Mouse (Mus musculus) limb, embryonic 13.5 days (tissue): ENCODE data around the gene Nsd1. TPM values are rescaled to one million over a fixed set of nuclear protein-coding genes. Genes with fewer than 3 reads are reported as not detected.
"Not testable (repeated sequence)": the region's sequence is repeated elsewhere in the genome, so short reads cannot be mapped to it uniquely, and the experiment has no call there.

Source experiments
- ATAC-seq: fragments of 200-750 bp; cut with Nextera tagmentation; 2 replicates; pipeline ENCODE4 v1.8.0; 2017; ENCODE audit warnings: low read depth, moderate number of reproducible peaks, moderate TSS enrichment; ENCODE audit not compliant: low FRiP score
- H3K27ac ChIP-seq: fragments of 300-500 bp; sonication (generic); 2 replicates; pipeline ENCODE4 v1.5.1; 2015; ENCODE audit warnings: inconsistent platforms, mild to moderate bottlenecking, moderate library complexity
- H3K27me3 ChIP-seq: fragments of 300-500 bp; sonication (generic); 2 replicates; pipeline ENCODE4 v1.6.1; 2015; ENCODE audit warnings: mild to moderate bottlenecking, inconsistent platforms
- H3K36me3 ChIP-seq: fragments of 300-500 bp; sonication (generic); 2 replicates; pipeline ENCODE4 v1.6.1; 2015; ENCODE audit warnings: inconsistent platforms, mild to moderate bottlenecking, moderate library complexity
- H3K4me1 ChIP-seq: fragments of 300-500 bp; sonication (generic); 2 replicates; pipeline ENCODE4 v1.6.1; 2015; ENCODE audit warnings: inconsistent platforms
- H3K4me2 ChIP-seq: fragments of 300-500 bp; sonication (generic); replicated peaks from 2 replicates; pipeline ENCODE4 v1.6.1; 2015; ENCODE audit warnings: inconsistent platforms, mild to moderate bottlenecking, moderate library complexity
- H3K4me3 ChIP-seq: fragments of 300-500 bp; sonication (generic); 2 replicates; pipeline ENCODE4 v1.5.1; 2015; ENCODE audit warnings: moderate library complexity, mild to moderate bottlenecking, inconsistent platforms
- H3K9ac ChIP-seq: fragments of 300-500 bp; sonication (generic); 2 replicates; pipeline ENCODE4 v1.6.1; 2015; ENCODE audit warnings: mild to moderate bottlenecking, inconsistent platforms
- H3K9me3 ChIP-seq: fragments of 300-500 bp; sonication (generic); 2 replicates; pipeline ENCODE4 v1.6.1; 2016; ENCODE audit warnings: inconsistent platforms
- WGBS: fragments of 180-500 bp; shearing (Covaris S2); methylation state at CpG from one replicate; pipeline ENCODE4 v1.1.7; 2015; 5-methylcytosine and 5-hydroxymethylcytosine counted together
- polyA plus RNA-seq: library from polyadenylated mRNA; unstranded; fragments of >200 nt; fragmentation: Nextera tagmentation; extraction: Ambion mirVana; gene quantifications from 2 replicates; pipeline ENCODE4 v1.2.1, GENCODE M21; 2015

Gene Nsd1
- polyA plus RNA-seq, 1 experiment from 2014 or later: 82.4 TPM

DNA sequence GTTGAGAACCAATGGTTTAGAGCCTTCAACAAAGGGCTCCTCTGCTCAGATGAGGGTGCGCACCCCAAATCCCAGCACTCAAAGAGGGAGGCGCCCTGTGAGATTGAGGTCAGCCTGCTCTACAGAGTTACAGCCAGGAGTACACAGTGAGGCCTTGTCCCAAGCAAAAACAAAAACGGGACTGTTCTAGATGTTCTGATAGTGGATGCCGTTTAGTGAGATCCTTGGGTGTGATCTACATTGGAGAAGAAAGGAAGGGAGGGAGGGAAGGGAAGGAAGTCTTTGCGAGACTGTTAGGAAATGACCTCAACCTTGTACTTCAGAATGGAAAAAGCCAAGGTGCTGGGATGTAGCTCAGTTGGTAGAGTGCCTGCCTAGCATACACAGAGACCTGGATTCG is 33.3 kb upstream of the Nsd1 start:
- H3K36me3 ChIP-seq: no peaks in the 10 kb centered on the region
- H3K4me1 ChIP-seq: peaks cover 9% of the 10 kb centered on the region
- H3K27me3 ChIP-seq: no peaks in the 10 kb centered on the region
- no peak overlapping the region for H3K4me2 ChIP-seq
- no peaks in the 10 kb centered on the region for H3K9me3 ChIP-seq
- H3K27ac ChIP-seq: no peak overlapping the region
- no peak overlapping the region for H3K9ac ChIP-seq
- 83% methylated on average over 6 of the region's 6 CpGs for WGBS
- H3K4me3 ChIP-seq: no peak overlapping the region
- ATAC-seq: no peak

DNA sequence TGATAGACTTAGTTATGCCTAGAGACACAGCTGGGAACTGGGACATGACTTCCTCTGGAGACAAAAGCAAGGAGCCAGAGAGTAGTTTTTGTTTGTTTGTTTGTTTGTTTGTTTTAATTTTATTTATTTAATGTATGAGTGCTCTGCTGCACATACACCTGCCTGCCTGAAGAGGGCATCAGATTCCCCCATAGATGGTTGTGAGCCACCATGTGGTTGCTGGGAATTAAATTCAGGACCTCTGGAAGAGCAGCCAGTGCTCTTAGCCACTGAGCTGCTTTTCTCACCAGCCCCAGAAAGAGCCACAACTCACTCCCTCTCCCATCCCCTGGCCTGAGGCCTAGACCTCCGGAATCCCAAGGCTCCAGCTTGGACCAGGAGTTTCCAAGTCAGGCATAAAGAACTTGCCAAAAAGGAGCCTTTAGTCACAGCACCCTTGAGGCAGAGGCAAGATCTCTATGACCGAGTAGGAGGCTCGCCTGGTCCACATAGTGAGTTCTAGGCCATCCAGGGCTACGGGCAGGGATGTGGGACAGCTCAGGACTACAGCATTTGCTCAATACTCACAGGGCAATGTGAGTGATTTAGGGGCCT is 31.6 kb upstream of the Nsd1 start:
- Histone ChIP-seq H3K4me3 (no peak overlapping the region), H3K4me1 (no peaks in the 10 kb centered on the region), H3K9me3 (no peaks in the 10 kb centered on the region), H3K9ac (no peak overlapping the region), H3K36me3 (no peaks in the 10 kb centered on the region), H3K27ac (peak overlapping the region; percentile 44; the same call in 1 of the 2 replicates), H3K4me2 (no peak overlapping the region), H3K27me3 (no peaks in the 10 kb centered on the region)
- no peak for ATAC-seq
- 64% methylated on average over 4 of the region's 4 CpGs for WGBS

DNA sequence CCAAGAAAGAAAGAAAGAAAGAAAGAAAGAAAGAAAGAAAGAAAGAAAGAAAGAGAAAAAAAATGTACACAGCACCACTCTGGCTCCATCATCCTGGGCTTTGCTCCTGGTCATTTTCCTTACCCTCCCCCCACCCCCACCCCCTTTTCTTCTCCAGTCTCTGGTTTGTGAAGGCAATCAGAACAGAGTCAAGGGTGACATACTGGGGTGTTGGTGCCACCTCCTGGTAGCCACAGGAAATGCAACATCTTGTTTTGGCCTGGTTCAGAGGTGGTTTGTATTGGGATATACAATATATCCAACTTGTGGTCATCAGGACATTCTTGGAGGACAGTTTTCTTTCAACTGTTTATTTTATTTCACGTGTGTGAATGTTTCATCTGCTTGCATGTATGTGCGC is 31.0 kb upstream of the Nsd1 start:
- H3K36me3 ChIP-seq: no peaks in the 10 kb centered on the region
- no peaks in the 10 kb centered on the region for H3K4me1 ChIP-seq
- no peaks in the 10 kb centered on the region for H3K27me3 ChIP-seq
- no peak for ATAC-seq
- H3K9me3 ChIP-seq: no peaks in the 10 kb centered on the region
- no peak overlapping the region for H3K4me3 ChIP-seq
- H3K27ac ChIP-seq: no peak overlapping the region
- no peak overlapping the region for H3K9ac ChIP-seq
- no peak overlapping the region for H3K4me2 ChIP-seq
- WGBS: 41% methylated on average over 2 of the region's 2 CpGs

DNA sequence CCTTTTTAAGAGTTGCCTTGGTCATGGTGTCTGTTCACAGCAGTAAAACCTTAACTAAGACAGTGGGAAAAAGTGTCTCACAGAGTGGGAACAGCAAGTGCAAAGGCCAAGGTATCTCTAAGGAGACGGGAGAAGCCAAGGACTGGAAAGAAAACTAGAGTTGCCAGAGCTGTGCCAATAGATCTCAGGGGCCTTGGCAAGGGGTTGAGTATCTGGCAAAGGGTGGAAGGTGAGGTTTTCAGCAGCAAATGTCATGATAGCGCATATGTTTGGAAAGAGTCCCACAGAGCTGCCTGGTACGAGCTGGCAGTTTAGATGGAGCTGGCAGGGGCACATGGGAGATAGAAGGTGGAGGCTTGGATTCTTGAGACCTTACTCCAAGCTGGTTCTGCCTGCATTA is 30.0 kb upstream of the Nsd1 start:
- no peaks in the 10 kb centered on the region for H3K4me1 ChIP-seq
- H3K27me3 ChIP-seq: no peaks in the 10 kb centered on the region
- H3K4me2 ChIP-seq: no peak overlapping the region
- 85% methylated on average over 3 of the region's 3 CpGs for WGBS
- no peak overlapping the region for H3K27ac ChIP-seq
- H3K4me3 ChIP-seq: no peak overlapping the region
- ATAC-seq: no peak
- no peaks in the 10 kb centered on the region for H3K36me3 ChIP-seq
- no peak overlapping the region for H3K9ac ChIP-seq
- H3K9me3 ChIP-seq: no peaks in the 10 kb centered on the region

DNA sequence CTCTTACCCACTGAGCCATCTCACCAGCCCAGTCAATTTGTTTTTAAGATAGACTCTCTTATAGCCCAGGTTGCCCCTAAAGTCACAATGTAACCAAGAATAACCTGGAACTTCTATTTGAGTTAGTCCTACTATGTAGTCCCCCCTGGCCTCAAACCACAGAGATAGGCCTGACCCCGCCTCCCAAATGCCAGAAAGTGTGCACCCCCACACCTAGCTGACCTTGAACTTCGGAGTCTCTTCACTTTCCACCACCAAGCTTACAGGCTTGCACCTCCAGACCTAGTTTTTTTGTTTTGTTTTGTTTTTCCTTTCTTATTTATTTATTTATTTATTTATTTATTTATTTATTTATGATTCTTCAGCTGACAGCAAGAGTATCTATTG is 27.8 kb upstream of the Nsd1 start:
- H3K4me1 ChIP-seq: no peaks in the 10 kb centered on the region
- H3K27ac ChIP-seq: peak overlapping the region; percentile 81; the same call in 1 of the 2 replicates
- no peak for ATAC-seq
- 61% methylated on average over 2 of the region's 2 CpGs for WGBS
- H3K9ac ChIP-seq: no peak overlapping the region; the same call in 1 of the 2 replicates
- H3K27me3 ChIP-seq: no peaks in the 10 kb centered on the region
- H3K4me3 ChIP-seq: peak overlapping the region; percentile 41
- H3K9me3 ChIP-seq: no peaks in the 10 kb centered on the region
- peak overlapping the region; percentile 61 for H3K4me2 ChIP-seq
- H3K36me3 ChIP-seq: no peaks in the 10 kb centered on the region

DNA sequence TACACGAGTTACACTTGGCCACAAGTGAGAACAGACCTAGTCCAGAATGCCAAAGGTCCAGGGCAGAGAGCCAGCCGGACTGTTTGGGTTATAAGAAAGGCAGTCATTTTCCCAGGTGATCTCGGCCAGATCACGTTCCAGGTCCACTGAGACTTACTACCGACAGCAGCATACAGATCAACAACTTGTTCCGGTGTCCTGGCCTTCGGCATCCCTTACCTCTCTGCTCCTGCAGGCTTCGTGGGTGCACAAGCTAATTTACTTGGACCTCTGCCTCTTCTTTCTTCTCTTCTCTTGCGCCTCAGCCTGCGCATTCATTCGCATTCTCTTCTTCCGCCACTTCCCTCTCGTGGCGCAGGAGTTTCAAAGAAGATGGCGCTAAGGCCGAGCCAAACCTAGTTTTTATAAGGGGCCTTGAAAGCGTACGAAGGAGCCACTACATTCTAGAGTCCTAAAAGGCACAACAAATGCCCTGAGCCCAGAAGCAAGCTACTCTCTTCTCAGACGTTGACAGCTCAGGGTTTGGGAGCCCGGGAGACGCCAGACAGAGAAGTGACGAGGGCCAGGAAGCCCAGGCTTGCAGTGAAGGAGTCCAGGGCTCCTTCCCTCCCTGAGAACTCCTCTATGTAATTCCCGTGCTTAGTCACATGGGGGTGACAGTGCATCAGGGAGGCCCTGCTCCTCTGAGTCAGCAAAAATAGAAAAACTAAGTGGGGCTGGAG is 27.2 kb upstream of the Nsd1 start:
- H3K4me3 ChIP-seq: peak overlapping the region; percentile 41
- H3K9me3 ChIP-seq: no peaks in the 10 kb centered on the region
- no peaks in the 10 kb centered on the region for H3K27me3 ChIP-seq
- H3K9ac ChIP-seq: peak overlapping the region; percentile 56
- no peaks in the 10 kb centered on the region for H3K36me3 ChIP-seq
- peak overlapping the region; percentile 61 for H3K4me2 ChIP-seq
- ATAC-seq: peak; percentile 84; the same call in 1 of the 2 replicates
- no peaks in the 10 kb centered on the region for H3K4me1 ChIP-seq
- H3K27ac ChIP-seq: peak overlapping the region; percentile 81
- 4% methylated on average over 23 of the region's 23 CpGs for WGBS

DNA sequence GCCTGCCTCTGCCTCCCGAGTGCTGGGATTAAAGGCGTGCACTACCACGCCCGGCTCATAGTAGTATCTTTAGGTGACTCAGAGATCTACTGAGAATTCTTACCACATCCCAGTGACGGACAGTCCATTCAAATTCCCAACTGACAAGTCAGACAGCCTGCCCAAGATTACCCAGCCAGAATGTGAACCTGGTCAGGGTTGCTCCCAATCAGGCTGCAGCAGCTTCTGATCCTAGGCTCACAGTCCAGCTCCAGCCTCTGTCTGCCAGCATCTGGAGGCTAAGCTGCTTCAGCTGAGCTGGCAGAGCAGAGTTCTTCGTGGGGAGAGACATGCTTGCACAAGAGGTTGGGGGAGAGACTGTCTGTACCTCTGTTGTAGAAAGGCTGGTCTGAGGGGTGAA is 26.2 kb upstream of the Nsd1 start:
- no peaks in the 10 kb centered on the region for H3K27me3 ChIP-seq
- H3K9ac ChIP-seq: no peak overlapping the region
- H3K4me1 ChIP-seq: no peaks in the 10 kb centered on the region
- WGBS: 80% methylated on average over 6 of the region's 6 CpGs
- H3K27ac ChIP-seq: no peak overlapping the region
- H3K36me3 ChIP-seq: no peaks in the 10 kb centered on the region
- no peak overlapping the region for H3K4me3 ChIP-seq
- H3K9me3 ChIP-seq: no peaks in the 10 kb centered on the region
- ATAC-seq: no peak
- H3K4me2 ChIP-seq: no peak overlapping the region

DNA sequence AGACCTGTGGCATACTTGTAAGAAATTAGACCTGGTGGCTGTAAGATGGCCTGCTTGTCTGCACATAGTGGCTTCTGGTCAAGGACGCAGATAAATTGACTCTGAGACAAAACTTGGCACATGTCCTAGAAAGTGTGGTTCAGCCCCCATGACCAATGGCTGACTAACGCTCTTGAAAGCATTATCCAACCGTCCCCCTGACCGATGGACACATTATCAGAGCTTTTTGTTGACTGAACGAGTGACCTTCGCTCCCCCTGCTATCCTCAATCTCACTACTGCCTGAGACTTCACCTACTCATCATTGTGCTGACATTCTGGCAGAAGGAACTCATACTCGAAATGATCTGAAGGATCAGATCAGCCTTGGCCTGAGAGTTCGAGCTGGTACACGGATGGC is 22.5 kb upstream of the Nsd1 start:
- H3K4me2 ChIP-seq, H3K9ac ChIP-seq, H3K36me3 ChIP-seq, H3K27me3 ChIP-seq, H3K4me3 ChIP-seq, H3K27ac ChIP-seq, H3K9me3 ChIP-seq, ATAC-seq: not testable (repeated sequence)
- peaks cover 13% of the 10 kb centered on the region for H3K4me1 ChIP-seq
- WGBS: 72% methylated on average over 2 of the region's 9 CpGs

DNA sequence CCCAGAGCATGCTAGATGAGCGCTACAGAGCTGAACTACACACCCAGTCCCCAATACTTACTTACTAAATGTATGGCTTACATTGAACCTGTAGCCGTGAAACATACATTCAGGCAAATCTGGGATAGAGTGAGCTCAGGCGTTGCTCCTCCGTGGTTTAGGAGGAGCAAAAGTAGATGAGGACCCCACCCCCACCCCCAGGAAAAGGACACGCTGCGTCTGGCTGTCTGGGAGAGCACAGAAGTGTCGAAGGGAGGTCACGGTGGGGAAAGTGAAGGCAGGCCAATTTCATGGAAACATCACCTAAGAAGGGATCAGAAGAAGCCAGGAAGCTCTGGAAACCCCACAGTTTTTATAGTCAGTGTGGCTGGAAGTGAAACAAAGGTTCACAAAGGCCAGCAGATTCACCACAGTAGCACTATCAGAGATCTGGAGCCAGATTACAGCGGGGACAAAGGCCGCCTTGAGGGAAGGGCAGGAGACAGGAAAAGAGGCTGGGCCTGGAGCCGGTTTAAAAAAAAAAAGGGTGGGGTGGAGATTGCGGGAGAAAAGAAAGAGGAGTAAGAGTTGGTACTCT is 20.0 kb upstream of the Nsd1 start:
- WGBS: 5% methylated on average over 12 of the region's 12 CpGs
- ATAC-seq: no peak

DNA sequence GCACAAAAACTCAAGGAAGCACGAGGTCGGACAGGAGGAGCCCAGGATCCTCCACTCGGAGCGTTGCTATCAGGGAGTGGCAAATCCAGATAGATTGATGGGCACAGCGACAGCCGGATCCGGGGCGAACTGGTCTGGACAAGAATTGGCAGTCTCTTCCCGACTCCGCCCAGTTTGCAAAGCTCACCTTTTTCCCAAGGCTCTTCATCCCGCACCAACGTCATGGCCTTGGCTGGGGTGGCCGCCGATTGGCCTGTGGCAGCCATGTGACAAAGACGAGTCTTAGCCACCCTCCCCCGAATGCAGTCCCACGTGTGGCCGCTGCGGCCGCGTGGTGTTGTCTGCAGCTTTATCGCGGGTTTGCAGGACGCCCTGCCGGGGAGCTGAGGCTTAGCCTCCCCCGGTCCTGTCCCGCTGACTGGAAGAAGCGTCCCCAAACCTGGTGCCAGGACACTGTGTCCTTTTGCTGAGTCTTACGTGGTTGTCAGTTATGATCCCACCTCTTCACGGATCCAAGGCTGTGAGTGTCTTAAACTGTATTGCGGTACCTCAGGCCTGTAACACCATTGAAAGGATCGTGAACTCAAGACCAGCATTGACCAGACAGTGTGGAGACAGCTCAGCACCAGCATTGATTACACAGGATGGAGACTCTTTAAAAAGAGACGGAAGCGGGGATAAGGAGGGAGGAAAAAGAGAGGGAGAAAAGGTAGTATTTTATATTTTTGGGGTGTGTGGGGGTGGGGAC is 19.3 kb upstream of the Nsd1 start:
- WGBS: 2% methylated on average over 34 of the region's 34 CpGs
- Histone ChIP-seq H3K9me3 (no peaks in the 10 kb centered on the region), H3K36me3 (no peaks in the 10 kb centered on the region), H3K27ac (peak overlapping the region; percentile 94), H3K4me2 (peak overlapping the region; percentile 77), H3K4me3 (peak overlapping the region; percentile 50), H3K9ac (peak overlapping the region; percentile 76), H3K27me3 (no peaks in the 10 kb centered on the region), H3K4me1 (peaks cover 13% of the 10 kb centered on the region)
- peak; percentile 100 for ATAC-seq

More for the DNA sequence above, 20.0 kb upstream of the Nsd1 start:
- no peaks in the 10 kb centered on the region for H3K27me3 ChIP-seq
- no peaks in the 10 kb centered on the region for H3K36me3 ChIP-seq
- peak overlapping the region; percentile 94 for H3K27ac ChIP-seq
- H3K9ac ChIP-seq: peak overlapping the region; percentile 76
- no peaks in the 10 kb centered on the region for H3K9me3 ChIP-seq
- H3K4me3 ChIP-seq: peak overlapping the region; percentile 50
- H3K4me2 ChIP-seq: peak overlapping the region; percentile 77
- H3K4me1 ChIP-seq: peaks cover 13% of the 10 kb centered on the region

DNA sequence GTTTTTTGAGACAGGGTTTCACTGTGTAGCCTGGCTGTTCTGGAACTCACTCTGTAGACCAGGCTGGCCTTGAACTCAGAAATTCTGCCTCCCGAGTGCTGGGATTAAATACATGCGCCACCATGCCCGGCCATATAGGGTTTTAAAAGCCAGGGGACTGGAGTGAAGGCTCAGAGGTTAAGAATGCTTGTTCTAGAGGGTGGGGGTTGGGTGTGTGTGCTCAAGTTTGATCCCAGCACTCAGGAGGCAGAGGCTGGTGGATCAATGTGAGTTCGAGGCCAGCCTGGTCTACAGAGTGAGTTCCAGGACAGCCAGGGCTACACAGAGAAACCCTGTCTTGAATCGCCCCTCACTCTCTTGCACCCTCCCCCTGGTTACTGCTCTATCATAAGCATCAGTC is 18.0 kb upstream of the Nsd1 start:
- Histone ChIP-seq H3K4me1 (peaks cover 13% of the 10 kb centered on the region), H3K4me3 (no peak overlapping the region), H3K36me3 (no peaks in the 10 kb centered on the region), H3K27ac (no peak overlapping the region), H3K4me2 (no peak overlapping the region), H3K27me3 (no peaks in the 10 kb centered on the region), H3K9me3 (no peaks in the 10 kb centered on the region), H3K9ac (no peak overlapping the region)
- 87% methylated on average over 5 of the region's 5 CpGs for WGBS
- no peak for ATAC-seq

DNA sequence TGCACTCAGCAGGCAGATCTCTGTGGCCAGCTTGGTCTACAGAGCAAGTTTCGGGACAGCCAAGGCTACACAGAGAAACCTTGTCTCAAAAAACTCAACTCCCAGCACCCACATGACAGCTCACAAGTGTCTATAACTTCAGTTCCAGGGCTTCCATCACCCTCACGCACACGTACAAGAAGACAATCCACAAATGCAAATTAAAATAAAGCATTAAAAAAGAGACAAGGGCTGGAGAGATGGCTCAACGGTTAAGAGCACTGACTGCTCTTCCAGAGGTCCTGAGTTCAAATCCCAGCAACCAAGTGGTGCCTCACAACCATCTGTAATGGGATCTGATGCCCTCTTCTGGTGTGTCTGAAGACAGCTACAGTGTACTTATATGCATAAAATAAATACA is 6.8 kb upstream of the Nsd1 start:
- not testable (repeated sequence) for H3K36me3 ChIP-seq, ATAC-seq, H3K4me3 ChIP-seq, H3K27me3 ChIP-seq, H3K9me3 ChIP-seq, H3K27ac ChIP-seq, H3K9ac ChIP-seq, H3K4me2 ChIP-seq, H3K4me1 ChIP-seq
- 86% methylated on average over 4 of the region's 4 CpGs for WGBS
